Mouse (Mus musculus): ENCODE results near the gene Map4k1.

GRCm38 (mm10) chr7:29043016-29043673 is 61.3 kb downstream of the Map4k1 start:
- TF ChIP-seq POLR2A (IDR thresholded peaks at IDR 0.05; ENCODE audit: borderline replicate concordance, extremely low read depth, insufficient read depth, insufficient read length, poor library complexity, severe bottlenecking), result no peak
- TF ChIP-seq CTCF (IDR thresholded peaks at IDR 0.05; ENCODE audit: borderline replicate concordance, extremely low read depth, insufficient read depth, insufficient read length), result no peak
